Mouse (Mus musculus) CH12.LX (cell line): ENCODE data around the gene Hypk. TPM values are rescaled to one million over a fixed set of nuclear protein-coding genes. Genes with fewer than 3 reads are reported as not detected.
A peak's percentile ranks its signal among the peaks of the same experiment; 100 is the strongest.

Source experiments
- DNase-seq: peaks from one replicate; pipeline ENCODE4 v3.0.0-alpha.2; 2013; ENCODE audit errors: extremely low read depth
- H3K27ac ChIP-seq: 2 replicates; pipeline ENCODE4 v1.5.1; 2012; ENCODE audit warnings: low read depth, mild to moderate bottlenecking, control low read depth, moderate library complexity; ENCODE audit not compliant: insufficient read depth
- H3K27me3 ChIP-seq: replicated peaks from 2 replicates; pipeline ENCODE3; 2012; ENCODE audit warnings: inconsistent platforms
- H3K36me3 ChIP-seq, 2 experiments: replicated peaks in 1 of 2; 2 replicates each; pipeline versions ENCODE3 to v1.6.1; 2012; ENCODE audit warnings: inconsistent platforms in 1 of 2, low read length in 1 of 2, mild to moderate bottlenecking in 1 of 2, mixed read lengths in 1 of 2, moderate library complexity in 1 of 2; ENCODE audit not compliant: control insufficient read depth in 1 of 2, insufficient read depth in 1 of 2
- H3K4me1 ChIP-seq, 2 experiments: 2 replicates each; pipeline ENCODE4 v1.6.1; 2012; ENCODE audit warnings: inconsistent platforms in 1 of 2, moderate library complexity in 1 of 2; ENCODE audit not compliant: insufficient read depth in 2 of 2, control insufficient read depth in 1 of 2
- H3K4me2 ChIP-seq: 2 replicates; pipeline ENCODE4 v1.6.1; 2012; ENCODE audit warnings: low read depth, mild to moderate bottlenecking, control low read depth; ENCODE audit not compliant: poor library complexity, insufficient read depth, severe bottlenecking
- H3K4me3 ChIP-seq, 3 experiments: fragments of 150-350 bp in 1 of 3; sonication (generic) in 1 of 3; replicated peaks in 1 of 3; 2 replicates each; pipeline versions ENCODE3 to v1.5.1; 2011 to 2012; ENCODE audit warnings: low read depth in 2 of 3, low read length in 2 of 3, mild to moderate bottlenecking in 2 of 3, moderate library complexity in 2 of 3, control low read depth in 1 of 3, improper control_type of control experiment in 1 of 3, inconsistent platforms in 1 of 3, mixed read lengths in 1 of 3; ENCODE audit not compliant: poor library complexity in 1 of 3
- H3K79me2 ChIP-seq: replicated peaks from 2 replicates; pipeline ENCODE4 v1.6.1; 2012; ENCODE audit warnings: mild to moderate bottlenecking, moderate library complexity; ENCODE audit not compliant: control insufficient read depth, poor library complexity, insufficient read depth, severe bottlenecking; ENCODE audit errors: extremely low read depth
- H3K9ac ChIP-seq: 2 replicates; pipeline ENCODE4 v1.6.1; 2012; ENCODE audit warnings: low read depth, mild to moderate bottlenecking, control low read depth, moderate library complexity; ENCODE audit not compliant: insufficient read depth
- H3K9me3 ChIP-seq: replicated peaks from 2 replicates; pipeline ENCODE3; 2012; ENCODE audit warnings: low read length, inconsistent platforms, mixed read lengths
- BHLHE40 ChIP-seq: IDR thresholded peaks from 2 replicates; pipeline ENCODE4 v1.6.1; 2011; ENCODE audit warnings: mild to moderate bottlenecking, low read depth, low read length, improper control_type of control experiment
- CHD1 ChIP-seq: IDR thresholded peaks from 2 replicates; pipeline ENCODE4 v1.6.1; 2012; ENCODE audit warnings: low read depth, low read length, improper control_type of control experiment, inconsistent platforms
- CTCF ChIP-seq, 2 experiments: IDR thresholded peaks in 1 of 2; conservative IDR thresholded peaks in 1 of 2; 2 replicates each; pipeline ENCODE4 v1.5.1; 2011 to 2012; ENCODE audit warnings: low read depth in 2 of 2, low read length in 2 of 2, improper control_type of control experiment in 1 of 2, inconsistent platforms in 1 of 2, mild to moderate bottlenecking in 1 of 2, moderate library complexity in 1 of 2
- E2F4 ChIP-seq: IDR thresholded peaks from 2 replicates; pipeline ENCODE4 v1.6.1; 2011; ENCODE audit warnings: low read depth, low read length, improper control_type of control experiment; ENCODE audit not compliant: insufficient replicate concordance
- ELF1 ChIP-seq: IDR thresholded peaks from 2 replicates; pipeline ENCODE4 v1.6.1; 2014; ENCODE audit warnings: low read depth, mild to moderate bottlenecking, inconsistent platforms, low read length, improper control_type of control experiment
- GABPA ChIP-seq: IDR thresholded peaks from 2 replicates; pipeline ENCODE4 v1.6.1; 2012; ENCODE audit warnings: low read depth, low read length, improper control_type of control experiment, inconsistent platforms; ENCODE audit not compliant: insufficient replicate concordance
- HCFC1 ChIP-seq: IDR thresholded peaks from 2 replicates; pipeline ENCODE4 v1.6.1; 2012; ENCODE audit warnings: low read depth, mild to moderate bottlenecking, inconsistent platforms, low read length, improper control_type of control experiment
- IRF4 ChIP-seq: IDR thresholded peaks from 2 replicates; pipeline ENCODE4 v1.6.1; 2014; ENCODE audit warnings: low read depth, mild to moderate bottlenecking, inconsistent platforms, low read length, improper control_type of control experiment
- MAX ChIP-seq: IDR thresholded peaks from 2 replicates; pipeline ENCODE4 v1.6.1; 2011; ENCODE audit warnings: low read length, improper control_type of control experiment
- MAZ ChIP-seq: IDR thresholded peaks from 2 replicates; pipeline ENCODE4 v1.6.1; 2012; ENCODE audit warnings: low read depth, mild to moderate bottlenecking, inconsistent platforms, low read length, improper control_type of control experiment, moderate library complexity
- NRF1 ChIP-seq: IDR thresholded peaks from 2 replicates; pipeline ENCODE4 v1.6.1; 2014; ENCODE audit warnings: low read depth, mild to moderate bottlenecking, inconsistent platforms, low read length, improper control_type of control experiment, moderate library complexity
- PAX5 ChIP-seq: IDR thresholded peaks from 2 replicates; pipeline ENCODE4 v1.6.1; 2012; ENCODE audit warnings: low read length, inconsistent platforms, mixed read lengths
- POLR2AphosphoS2 ChIP-seq: IDR thresholded peaks from 2 replicates; pipeline ENCODE4 v1.6.1; 2011; ENCODE audit warnings: low read depth, low read length, improper control_type of control experiment
- RAD21 ChIP-seq: IDR thresholded peaks from 2 replicates; pipeline ENCODE4 v1.6.1; 2011; ENCODE audit warnings: low read depth, mild to moderate bottlenecking, low read length, improper control_type of control experiment, moderate library complexity
- SIN3A ChIP-seq: IDR thresholded peaks from 2 replicates; pipeline ENCODE4 v1.6.1; 2012; ENCODE audit warnings: low read length, improper control_type of control experiment, inconsistent platforms
- TBP ChIP-seq: conservative IDR thresholded peaks from 2 replicates; pipeline ENCODE4 v1.6.1; 2011; ENCODE audit warnings: low read depth, low read length, improper control_type of control experiment
- TCF12 ChIP-seq: IDR thresholded peaks from 2 replicates; pipeline ENCODE4 v1.6.1; 2014; ENCODE audit warnings: low read depth, mild to moderate bottlenecking, inconsistent platforms, low read length, improper control_type of control experiment
- USF1 ChIP-seq: IDR thresholded peaks from 2 replicates; pipeline ENCODE4 v1.6.1; 2014; ENCODE audit warnings: low read depth, mild to moderate bottlenecking, inconsistent platforms, low read length, improper control_type of control experiment
- ZMIZ1 ChIP-seq: IDR thresholded peaks from 2 replicates; pipeline ENCODE4 v1.6.1; 2012; ENCODE audit warnings: low read depth, mild to moderate bottlenecking, inconsistent platforms, low read length, improper control_type of control experiment
- dilution Hi-C: fragments of 300-500 bp; cut with MboI; formaldehyde crosslinking; loops from 2 replicates; pipeline ENCODE4 v1.14.3; 2020; ENCODE audit warnings: low sequenced_read_pairs; ENCODE audit not compliant: extremely low pct_unique_long_range_greater_than_20kb, extremely low pct_ligation_motif_present
- in situ Hi-C: fragments of 300-500 bp; cut with MboI; formaldehyde crosslinking; loops from 3 replicates; pipeline ENCODE4 v1.14.3; 2019; ENCODE audit warnings: low sequenced_read_pairs, low pct_ligation_motif_present, low pct_unique_long_range_greater_than_20kb, mixed read lengths
- polyA plus RNA-seq: library from polyadenylated mRNA; unstranded; fragments of >175 nt; gene quantifications from 2 replicates; pipeline ENCODE4 v1.2.1, GENCODE M21; 2012; ENCODE audit warnings: low read depth; ENCODE audit not compliant: insufficient read length
- total RNA-seq, 2 experiments: library from RNA; depleted of rRNA; stranded (reverse); fragments of 300-350 nt in 1 of 2; fragments of >200 nt in 1 of 2; gene quantifications; 2 replicates each; pipeline ENCODE4 v1.2.3; 2012 to 2014

The Hypk gene
- total and polyA plus RNA-seq, 3 experiments = 11.7 to 119 (median 15.4) TPM

DNA sequence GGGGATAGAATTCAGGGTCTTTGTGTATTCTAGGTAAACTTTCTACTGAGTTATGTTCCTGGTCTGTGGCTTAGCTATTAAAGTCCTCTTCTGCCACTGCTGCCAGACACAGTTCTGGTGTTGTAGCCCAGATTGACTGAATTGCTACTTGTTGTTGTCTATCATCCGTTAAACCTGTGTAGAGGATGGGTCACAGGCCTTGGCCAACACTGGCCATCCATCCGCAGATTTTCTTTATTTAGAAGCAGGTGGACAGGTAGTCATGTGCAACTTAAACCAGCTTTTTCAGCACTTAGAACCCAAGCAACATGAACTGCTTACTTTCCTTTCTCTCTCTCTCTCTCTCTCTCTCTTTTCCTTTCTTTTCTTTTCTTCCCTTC, 54.9 kb downstream of the Hypk start:
- H3K4me2 ChIP-seq = peak overlapping the region; percentile 96
- peaks cover 7 to 34% of the 10 kb centered on the region in 2 experiments; a peak in 2 of 4 replicates for H3K4me1 ChIP-seq
- H3K4me3 ChIP-seq = peak overlapping the region; percentile 56 to 65 (median 57)
- H3K27me3 ChIP-seq = no peaks in the 10 kb centered on the region
- dilution Hi-C loops = no loop called here
- H3K36me3 ChIP-seq = peaks cover 26 to 46% of the 10 kb centered on the region in 2 experiments
- TF ChIP-seq TBP = no peak
- TF ChIP-seq HCFC1 = no peak
- no peak for TF ChIP-seq TCF12
- no peak for TF ChIP-seq CTCF (conservative IDR thresholded peaks at IDR 0.05 in 1 of 2, IDR thresholded peaks at IDR 0.05 in 1 of 2; ENCODE audit: low read depth in 2 of 2, low read length in 2 of 2)
- no peak for TF ChIP-seq MAX
- no peak for TF ChIP-seq GABPA
- no peak for TF ChIP-seq ELF1
- no peak for TF ChIP-seq USF1
- no peak for TF ChIP-seq BHLHE40
- no peak for TF ChIP-seq NRF1
- no peak for TF ChIP-seq IRF4
- TF ChIP-seq E2F4 = no peak
- TF ChIP-seq ZMIZ1 = no peak
- TF ChIP-seq RAD21 = no peak
- no peak for TF ChIP-seq CHD1
- TF ChIP-seq PAX5 = no peak
- no peak for TF ChIP-seq SIN3A
- no peak for TF ChIP-seq MAZ
- no peak for TF ChIP-seq POLR2AphosphoS2
- TF ChIP-seq, all 38 proteins: peak for 0
- in situ Hi-C loops = no loop called here
- no peak for DNase-seq
- Histone ChIP-seq H3K9me3 (no peaks in the 10 kb centered on the region), H3K27ac (peak overlapping the region; percentile 28), H3K79me2 (peaks cover 63% of the 10 kb centered on the region), H3K9ac (peak overlapping the region; percentile 62)

Other genes starting within 250 kb of the Hypk start
- 41.7 and 55.2 TPM in 2 replicates for gene Trp53bp1, start 181.9 kb upstream of the Hypk start, total RNA-seq (2012; rRNA removed)
- 30.1 and 38.0 TPM in 2 replicates for gene Trp53bp1, start 181.9 kb upstream of the Hypk start, total RNA-seq (2014; rRNA removed)
- 68.7 and 77.6 TPM in 2 replicates for gene Trp53bp1, start 181.9 kb upstream of the Hypk start, polyA plus RNA-seq
- gene Map1a, start 163.7 kb upstream of the Hypk start, total RNA-seq (2012; rRNA removed) = 0.38 and 0.92 TPM in 2 replicates
- gene Map1a, start 163.7 kb upstream of the Hypk start, total RNA-seq (2014; rRNA removed) = 0.11 and 0.16 TPM in 2 replicates
- gene Map1a, start 163.7 kb upstream of the Hypk start, polyA plus RNA-seq = 7.2 and 7.3 TPM in 2 replicates
- gene Ppip5k1, start 97.9 kb upstream of the Hypk start, total RNA-seq (2012; rRNA removed) = 11.0 and 11.9 TPM in 2 replicates
- gene Ppip5k1, start 97.9 kb upstream of the Hypk start, total RNA-seq (2014; rRNA removed) = 4.5 and 4.6 TPM in 2 replicates
- 10.4 and 12.3 TPM in 2 replicates for gene Ppip5k1, start 97.9 kb upstream of the Hypk start, polyA plus RNA-seq
- gene Ckmt1, start 95.6 kb upstream of the Hypk start, total RNA-seq (2012; rRNA removed) = 3.8 and 3.9 TPM in 2 replicates
- gene Ckmt1, start 95.6 kb upstream of the Hypk start, total RNA-seq (2014; rRNA removed) = 0.43 TPM in 1 of 2 replicates, not detected in the other
- 2.6 and 5.1 TPM in 2 replicates for gene Ckmt1, start 95.6 kb upstream of the Hypk start, polyA plus RNA-seq
- gene Strc, start 66.1 kb upstream of the Hypk start, total RNA-seq (2012; rRNA removed) = 4.8 and 6.3 TPM in 2 replicates
- 1.6 and 2.0 TPM in 2 replicates for gene Strc, start 66.1 kb upstream of the Hypk start, total RNA-seq (2014; rRNA removed)
- 6.2 and 9.2 TPM in 2 replicates for gene Strc, start 66.1 kb upstream of the Hypk start, polyA plus RNA-seq
- gene Pdia3, start 39.5 kb upstream of the Hypk start, total RNA-seq (2012; rRNA removed) = 54.5 and 86.7 TPM in 2 replicates
- gene Pdia3, start 39.5 kb upstream of the Hypk start, total RNA-seq (2014; rRNA removed) = 169 and 184 TPM in 2 replicates
- 356 and 406 TPM in 2 replicates for gene Pdia3, start 39.5 kb upstream of the Hypk start, polyA plus RNA-seq
- gene Catsper2, start 39.5 kb upstream of the Hypk start, total RNA-seq (2012; rRNA removed) = 0.89 and 1.5 TPM in 2 replicates
- gene Catsper2, start 39.5 kb upstream of the Hypk start, total RNA-seq (2014; rRNA removed) = 1.2 and 2.2 TPM in 2 replicates
- 1.8 TPM in 2 replicates for gene Catsper2, start 39.5 kb upstream of the Hypk start, polyA plus RNA-seq
- gene Ell3, start 9.0 kb upstream of the Hypk start, total RNA-seq (2012; rRNA removed) = 0.38 and 1.4 TPM in 2 replicates
- 2.1 and 2.3 TPM in 2 replicates for gene Ell3, start 9.0 kb upstream of the Hypk start, total RNA-seq (2014; rRNA removed)
- 1.0 and 1.5 TPM in 2 replicates for gene Ell3, start 9.0 kb upstream of the Hypk start, polyA plus RNA-seq
- gene Serf2, start 4.1 kb upstream of the Hypk start, total RNA-seq (2012; rRNA removed) = 164 and 189 TPM in 2 replicates
- 116 TPM in 2 replicates for gene Serf2, start 4.1 kb upstream of the Hypk start, total RNA-seq (2014; rRNA removed)
- gene Serf2, start 4.1 kb upstream of the Hypk start, polyA plus RNA-seq = 222 and 255 TPM in 2 replicates
- gene Serinc4, start 3.5 kb downstream of the Hypk start, total RNA-seq (2012; rRNA removed) = 0.89 and 1.0 TPM in 2 replicates
- gene Serinc4, start 3.5 kb downstream of the Hypk start, total RNA-seq (2014; rRNA removed) = 0.17 TPM in 1 of 2 replicates, not detected in the other
- gene Serinc4, start 3.5 kb downstream of the Hypk start, polyA plus RNA-seq = 0.29 and 1.2 TPM in 2 replicates
- 15.6 and 17.3 TPM in 2 replicates for gene Mfap1b, start 20.8 kb downstream of the Hypk start, total RNA-seq (2012; rRNA removed)
- 24.3 TPM in 2 replicates for gene Mfap1b, start 20.8 kb downstream of the Hypk start, total RNA-seq (2014; rRNA removed)
- gene Mfap1b, start 20.8 kb downstream of the Hypk start, polyA plus RNA-seq = 29.7 and 33.2 TPM in 2 replicates
- 14.0 and 16.8 TPM in 2 replicates for gene Mfap1a, start 53.4 kb downstream of the Hypk start, total RNA-seq (2012; rRNA removed)
- 13.5 and 13.7 TPM in 2 replicates for gene Mfap1a, start 53.4 kb downstream of the Hypk start, total RNA-seq (2014; rRNA removed)
- gene Mfap1a, start 53.4 kb downstream of the Hypk start, polyA plus RNA-seq = 23.7 and 27.3 TPM in 2 replicates
- gene Wdr76, start 53.4 kb downstream of the Hypk start, total RNA-seq (2012; rRNA removed) = 17.4 and 20.6 TPM in 2 replicates
- 28.6 and 29.9 TPM in 2 replicates for gene Wdr76, start 53.4 kb downstream of the Hypk start, total RNA-seq (2014; rRNA removed)
- gene Wdr76, start 53.4 kb downstream of the Hypk start, polyA plus RNA-seq = 22.7 and 26.9 TPM in 2 replicates